Mouse (Mus musculus) small intestine, adult 2 months (tissue): ENCODE results near the gene Aif1.

Experiments used
- CTCF ChIP-seq: fragments of 200-500 bp; IDR thresholded peaks from 2 replicates; pipeline ENCODE4 v1.5.1; 2012; ENCODE audit warnings: low read depth, mild to moderate bottlenecking, control low read depth, inconsistent platforms, low read length, moderate library complexity, mixed read lengths; ENCODE audit not compliant: insufficient replicate concordance, insufficient read length; ENCODE audit errors: extremely low read depth
- POLR2A ChIP-seq: fragments of 200-500 bp; IDR thresholded peaks from 2 replicates; pipeline ENCODE4 v1.6.1; 2012; ENCODE audit warnings: low read depth, mild to moderate bottlenecking, control low read depth, inconsistent platforms, low read length, moderate library complexity

GRCm38 (mm10) chr17:35192924-35193323 is 17.1 kb upstream of the Aif1 start:
- TF ChIP-seq POLR2A, result no peak
- TF ChIP-seq CTCF, result no peak
